Comparison of ENCODE assay signal across 8 mouse cellular contexts in the genomic region with DNA sequence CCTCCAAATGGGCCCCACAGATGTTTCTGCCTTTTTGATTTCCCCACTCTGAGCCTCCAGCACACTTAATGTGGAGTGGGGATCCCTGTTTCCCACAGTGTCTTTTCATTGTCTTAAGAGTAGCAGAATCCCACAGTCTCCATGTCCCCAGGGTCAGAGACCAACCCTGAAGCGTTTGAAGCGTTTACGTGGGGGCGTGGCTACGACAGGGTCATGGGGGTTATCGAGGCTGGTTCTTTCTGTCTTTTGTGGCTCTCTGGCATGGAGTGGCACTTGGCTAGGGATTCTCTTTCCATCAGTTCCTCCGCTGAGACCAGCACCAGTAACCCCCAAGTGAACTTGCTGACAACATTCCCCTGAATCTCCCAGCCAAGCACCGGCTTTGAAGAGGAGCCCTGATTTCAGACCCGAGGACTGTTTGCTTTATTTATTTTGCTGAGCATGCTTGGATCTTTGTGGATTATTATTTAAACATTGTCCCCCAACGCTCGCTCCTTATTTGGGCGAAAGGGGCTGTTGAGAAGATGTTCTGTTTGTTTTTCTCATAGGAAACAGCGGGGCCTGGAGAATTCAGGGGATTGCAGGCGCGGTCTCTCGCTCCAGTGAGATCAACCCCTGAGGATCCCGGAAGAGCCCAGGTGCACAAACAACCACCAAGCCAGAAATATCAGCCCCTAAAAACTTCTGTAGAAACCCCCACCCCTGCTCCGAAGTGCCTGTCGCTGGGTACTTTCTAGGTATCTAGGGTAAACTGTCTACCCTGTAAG. TPM values are rescaled to one million over a fixed set of nuclear protein-coding genes. Genes with fewer than 3 reads are reported as not detected.
DNase-seq lines count a peak whose midpoint lies in the region; ATAC-seq and TF ChIP-seq lines count a peak whose summit lies in the region.

No protein-coding gene starts in this region.

- H3K36me3 ChIP-seq in forebrain, embryonic 15.5 days = no peaks in the 10 kb centered on the region
- H3K36me3 ChIP-seq in forebrain, embryonic 10.5 days (replicated peaks) = no peaks in the 10 kb centered on the region
- H3K36me3 ChIP-seq in embryonic facial prominence, embryonic 14.5 days (ENCODE audit: control insufficient read depth, insufficient read depth, low read length) = no peaks in the 10 kb centered on the region

- H3K9ac ChIP-seq in forebrain, embryonic 15.5 days (replicated peaks) = no peak overlapping the region
- H3K9ac ChIP-seq in embryonic facial prominence, embryonic 14.5 days (ENCODE audit: low read depth, low read length) = no peak overlapping the region

- peaks cover 11% of the 10 kb centered on the region for H3K4me1 ChIP-seq in forebrain, embryonic 15.5 days
- peaks cover 28% of the 10 kb centered on the region for H3K4me1 ChIP-seq in forebrain, embryonic 10.5 days
- peaks cover 14% of the 10 kb centered on the region; the same call in 1 of the 2 replicates for H3K4me1 ChIP-seq in embryonic facial prominence, embryonic 14.5 days (ENCODE audit: control insufficient read depth, insufficient read depth, low read length)

- H3K4me2 ChIP-seq in forebrain, embryonic 15.5 days (replicated peaks) = no peak overlapping the region
- H3K4me2 ChIP-seq in embryonic facial prominence, embryonic 14.5 days (ENCODE audit: low read depth, low read length) = peak overlapping the region; percentile 30

- no peak for TF ChIP-seq CTCF in left cerebral cortex, adult 2 months (IDR thresholded peaks at IDR 0.05)

- no peaks in the 10 kb centered on the region for H3K9me3 ChIP-seq in forebrain, embryonic 15.5 days
- no peaks in the 10 kb centered on the region for H3K9me3 ChIP-seq in forebrain, embryonic 10.5 days
- H3K9me3 ChIP-seq in embryonic facial prominence, embryonic 14.5 days (ENCODE audit: control insufficient read depth, low read length) = no peaks in the 10 kb centered on the region

- no peak for ATAC-seq in forebrain, embryonic 15.5 days (replicated peaks)
- ATAC-seq in embryonic facial prominence, embryonic 14.5 days (ENCODE audit: low read depth) = peak; percentile 56; the same call in 1 of the 2 replicates

- DNase-seq in forebrain, embryonic 10.5 days (ENCODE audit: extremely low spot score, low spot score) = no peak
- DNase-seq in kidney, postnatal 10 days = peak; percentile 36
- no peak for DNase-seq in kidney, adult 11 months
- DNase-seq in embryonic facial prominence, embryonic 14.5 days (ENCODE audit: low spot score) = peak; percentile 72
- peak; percentile 73 for DNase-seq in lung, postnatal 10 days
- no peak for DNase-seq in left cerebral cortex, adult 2 months (ENCODE audit: extremely low spot score in 1 of 2, low spot score in 2 of 2)
- DNase-seq in cerebellum, adult 18-20 months = no peak

- intact Hi-C loops in left cerebral cortex, adult 2 months (cut with DNase I) = no loop called here

- 57% methylated on average over 19 of the region's 19 CpGs for WGBS in forebrain, embryonic 15.5 days
- WGBS in forebrain, embryonic 10.5 days = 45% methylated on average over 19 of the region's 19 CpGs
- 23% methylated on average over 19 of the region's 19 CpGs for WGBS in embryonic facial prominence, embryonic 14.5 days

- no peak overlapping the region for H3K4me3 ChIP-seq in forebrain, embryonic 15.5 days
- H3K4me3 ChIP-seq in forebrain, embryonic 10.5 days = no peak overlapping the region
- H3K4me3 ChIP-seq in embryonic facial prominence, embryonic 14.5 days (ENCODE audit: low read depth, low read length) = no peak overlapping the region
- no peak overlapping the region for H3K4me3 ChIP-seq in left cerebral cortex, adult 2 months

- no peaks in the 10 kb centered on the region for H3K27me3 ChIP-seq in forebrain, embryonic 15.5 days
- H3K27me3 ChIP-seq in forebrain, embryonic 10.5 days (ENCODE audit: poor library complexity, severe bottlenecking) = peaks cover 30% of the 10 kb centered on the region
- peaks cover 9% of the 10 kb centered on the region; the same call in 1 of the 2 replicates for H3K27me3 ChIP-seq in embryonic facial prominence, embryonic 14.5 days (replicated peaks; ENCODE audit: control insufficient read depth, insufficient read depth, low read length)

- 0 out of 2 replicates have a peak overlapping the region, but pooled peaks have one; percentile 38 for H3K27ac ChIP-seq in forebrain, embryonic 15.5 days (replicated peaks)
- no peak overlapping the region for H3K27ac ChIP-seq in forebrain, embryonic 10.5 days
- peak overlapping the region; percentile 77 for H3K27ac ChIP-seq in embryonic facial prominence, embryonic 14.5 days (replicated peaks; ENCODE audit: low read depth, low read length)
- H3K27ac ChIP-seq in left cerebral cortex, adult 2 months = no peak overlapping the region

RNA-seq across cellular contexts. Expression of a gene that starts 4.9 kb away (rescaled TPM):
- 0.31 and 0.34 TPM in 2 replicates for polyA plus RNA-seq in forebrain, embryonic 15.5 days (2015; fragmentation: Nextera tagmentation; extraction: Ambion mirVana)
- polyA plus RNA-seq in forebrain, embryonic 10.5 days (2016; fragmentation: Nextera tagmentation; extraction: Ambion mirVana) = not detected in 2 replicates
- polyA plus RNA-seq in embryonic facial prominence, embryonic 14.5 days (2014; fragmentation: Nextera tagmentation; extraction: Ambion mirVana) = 8.3 and 13.0 TPM in 2 replicates
- not detected for total RNA-seq in left cerebral cortex, adult 2 months (2021)

RNA-seq across cellular contexts. Expression of a gene that starts 16.7 kb away (rescaled TPM):
- polyA plus RNA-seq in forebrain, embryonic 15.5 days (2015; fragmentation: Nextera tagmentation; extraction: Ambion mirVana) = 32.4 and 33.5 TPM in 2 replicates
- 31.0 and 31.1 TPM in 2 replicates for polyA plus RNA-seq in forebrain, embryonic 10.5 days (2016; fragmentation: Nextera tagmentation; extraction: Ambion mirVana)
- polyA plus RNA-seq in embryonic facial prominence, embryonic 14.5 days (2014; fragmentation: Nextera tagmentation; extraction: Ambion mirVana) = 21.9 and 23.1 TPM in 2 replicates
- total RNA-seq in left cerebral cortex, adult 2 months (2021) = 10 to 100 TPM; 24.4 to 25.3 TPM

RNA-seq across cellular contexts. Expression of a gene that starts 23.7 kb away (rescaled TPM):
- 22.1 and 27.7 TPM in 2 replicates for polyA plus RNA-seq in forebrain, embryonic 15.5 days (2015; fragmentation: Nextera tagmentation; extraction: Ambion mirVana)
- 9.6 and 9.8 TPM in 2 replicates for polyA plus RNA-seq in forebrain, embryonic 10.5 days (2016; fragmentation: Nextera tagmentation; extraction: Ambion mirVana)
- polyA plus RNA-seq in embryonic facial prominence, embryonic 14.5 days (2014; fragmentation: Nextera tagmentation; extraction: Ambion mirVana) = 9.2 and 11.1 TPM in 2 replicates
- 10 to 100 TPM; 72.8 to 94.8 TPM for total RNA-seq in left cerebral cortex, adult 2 months (2021)

Comparison
In these comparisons a context has a peak if more than half of its experiments do, and no peak if none do; other contexts are left out.
1. H3K27ac ChIP-seq: peak in forebrain, embryonic 15.5 days (single experiment) and embryonic facial prominence, embryonic 14.5 days (single experiment); none in forebrain, embryonic 10.5 days (single experiment) and left cerebral cortex, adult 2 months (single experiment).
2. DNase-seq: peak in kidney, postnatal 10 days (single experiment), embryonic facial prominence, embryonic 14.5 days (single experiment) and lung, postnatal 10 days (single experiment); none in forebrain, embryonic 10.5 days (single experiment), kidney, adult 11 months (single experiment), left cerebral cortex, adult 2 months (0 of 2) and cerebellum, adult 18-20 months (0 of 2).